Mouse (Mus musculus): ENCODE results near the gene Twist2. TPM values are rescaled to one million over a fixed set of nuclear protein-coding genes. Genes with fewer than 3 reads are reported as not detected.
A peak's percentile ranks its signal among the peaks of the same experiment; 100 is the strongest.

Twist2 gene
- polyA plus RNA-seq, 1 experiment from 2014 or later: 59.4 TPM

DNA sequence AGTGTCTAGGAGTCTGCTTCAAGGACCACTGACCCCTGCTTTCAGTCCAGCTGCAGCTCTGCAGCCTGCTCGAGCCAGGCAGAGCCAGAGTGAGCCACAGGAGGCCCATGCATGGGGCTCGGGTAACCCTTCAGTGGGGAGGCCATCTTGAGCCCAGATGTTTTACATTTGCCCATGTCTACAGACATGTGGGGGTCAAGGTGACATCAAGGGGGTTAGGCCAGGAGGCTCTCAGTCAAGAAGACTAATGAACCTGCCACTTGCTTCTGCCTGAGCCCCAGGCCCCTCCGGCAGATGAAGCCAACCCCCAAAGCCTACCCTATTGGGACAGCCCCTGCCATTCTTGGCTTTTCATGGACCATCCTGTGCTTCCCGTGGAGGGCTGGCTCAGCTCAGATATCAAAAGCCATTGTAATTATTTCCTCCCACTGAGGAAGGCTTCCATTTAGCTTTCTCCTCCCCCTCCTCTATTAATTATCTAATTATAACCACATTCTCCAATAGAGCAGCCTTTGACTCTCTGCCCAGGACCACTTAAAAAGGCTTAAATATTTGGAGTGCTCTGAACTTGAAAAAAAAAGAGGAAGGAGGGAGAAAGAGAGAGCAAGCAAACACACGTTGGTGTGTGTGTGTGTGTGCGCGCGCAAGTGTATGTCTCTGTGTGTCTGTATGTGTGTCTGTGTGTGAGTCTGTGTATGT, 43.6 kb downstream of the Twist2 start:
- H3K27ac ChIP-seq (replicated peaks; ENCODE audit: low read depth, low read length): peak overlapping the region; percentile 79
- H3K9me3 ChIP-seq (replicated peaks; ENCODE audit: control insufficient read depth, low read length): no peaks in the 10 kb centered on the region
- no peaks in the 10 kb centered on the region; the same call in 1 of the 2 replicates for H3K36me3 ChIP-seq (replicated peaks; ENCODE audit: control insufficient read depth, insufficient read depth, low read depth, low read length)
- no peaks in the 10 kb centered on the region for H3K4me1 ChIP-seq (ENCODE audit: control insufficient read depth, insufficient read depth, low read length)
- no peaks in the 10 kb centered on the region for H3K27me3 ChIP-seq (ENCODE audit: control insufficient read depth, insufficient read depth, low read length)
- 37% methylated on average over 8 of the region's 8 CpGs for WGBS
- DNase-seq (ENCODE audit: low spot score) (peak; percentile 84), ATAC-seq (replicated peaks; ENCODE audit: insufficient number of reproducible peaks, low FRiP score, low TSS enrichment, low read depth) (peak; percentile 65)
- no peak overlapping the region for H3K4me3 ChIP-seq (ENCODE audit: low read depth, low read length)
- H3K9ac ChIP-seq (replicated peaks; ENCODE audit: low read length): no peak overlapping the region
- no peak overlapping the region for H3K4me2 ChIP-seq (ENCODE audit: low read depth, low read length)

DNA sequence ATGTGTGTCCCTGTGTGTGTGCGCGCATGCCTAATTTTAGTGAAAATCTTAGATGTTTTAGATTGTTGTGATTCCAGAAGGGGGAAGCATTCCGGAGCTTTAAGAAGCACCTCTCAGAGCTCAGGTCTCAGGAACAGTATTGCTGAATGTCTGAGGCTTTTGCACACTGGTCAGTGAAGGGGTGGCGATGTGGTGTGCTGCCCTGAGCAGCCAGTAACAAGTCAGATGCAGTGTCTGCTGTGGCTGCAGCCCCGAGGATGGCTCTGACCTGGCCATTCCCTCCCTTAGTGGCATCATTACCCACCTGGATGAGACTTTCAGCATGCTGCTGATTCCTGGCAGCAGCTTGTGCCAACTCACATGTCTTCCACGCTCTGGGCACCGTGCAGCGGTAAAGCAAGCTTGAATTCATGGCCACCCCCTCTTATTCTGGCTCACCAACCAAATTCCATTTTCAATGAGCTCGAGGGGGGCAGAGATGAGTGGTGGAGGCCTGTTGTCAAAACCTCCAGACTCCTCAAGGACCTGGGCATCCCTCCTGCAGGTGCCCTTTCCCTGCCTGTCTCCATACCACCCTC, 44.2 kb downstream of the Twist2 start:
- Histone ChIP-seq H3K27ac (replicated peaks; ENCODE audit: low read depth, low read length) (0 out of 2 replicates have a peak overlapping the region, but pooled peaks have one; percentile 31), H3K4me2 (ENCODE audit: low read depth, low read length) (no peak overlapping the region)

DNA sequence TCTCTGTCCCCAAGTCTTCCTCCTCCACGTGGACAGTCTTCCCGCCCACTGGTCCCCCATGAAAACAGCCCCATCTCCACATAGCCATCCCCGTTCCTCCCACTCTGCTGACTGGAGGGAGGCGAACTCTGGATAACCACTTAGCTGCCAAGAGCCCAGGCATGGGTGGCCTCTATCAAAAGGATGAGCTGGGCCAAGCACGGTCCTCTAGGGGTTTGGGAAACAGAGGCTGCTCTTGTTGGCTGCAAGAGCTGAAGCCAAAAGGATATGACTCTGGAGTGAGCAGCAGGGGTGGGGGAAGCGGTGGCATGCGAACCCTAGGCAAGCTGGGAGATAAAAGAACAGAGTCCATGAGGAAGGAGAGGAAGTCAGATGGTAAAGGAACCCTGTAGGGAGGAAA, 50.0 kb downstream of the Twist2 start:
- no peak overlapping the region for H3K4me2 ChIP-seq (ENCODE audit: low read depth, low read length)
- no peak overlapping the region for H3K9ac ChIP-seq (replicated peaks; ENCODE audit: low read length)
- ATAC-seq (replicated peaks; ENCODE audit: insufficient number of reproducible peaks, low FRiP score, low TSS enrichment, low read depth) (no peak), DNase-seq (ENCODE audit: low spot score) (no peak)
- H3K36me3 ChIP-seq (replicated peaks; ENCODE audit: control insufficient read depth, insufficient read depth, low read depth, low read length): no peaks in the 10 kb centered on the region; the same call in 1 of the 2 replicates
- WGBS: 88% methylated on average over 7 of the region's 7 CpGs
- no peak overlapping the region for H3K27ac ChIP-seq (replicated peaks; ENCODE audit: low read depth, low read length)
- H3K27me3 ChIP-seq (ENCODE audit: control insufficient read depth, insufficient read depth, low read length): no peaks in the 10 kb centered on the region
- H3K4me3 ChIP-seq (ENCODE audit: low read depth, low read length): no peak overlapping the region
- H3K9me3 ChIP-seq (replicated peaks; ENCODE audit: control insufficient read depth, low read length): no peaks in the 10 kb centered on the region
- H3K4me1 ChIP-seq (ENCODE audit: control insufficient read depth, insufficient read depth, low read length): no peaks in the 10 kb centered on the region

More for the DNA sequence above, 44.2 kb downstream of the Twist2 start:
- no peak overlapping the region for H3K9ac ChIP-seq (replicated peaks; ENCODE audit: low read length)
- no peaks in the 10 kb centered on the region for H3K27me3 ChIP-seq (ENCODE audit: control insufficient read depth, insufficient read depth, low read length)
- H3K4me1 ChIP-seq (ENCODE audit: control insufficient read depth, insufficient read depth, low read length): no peaks in the 10 kb centered on the region
- DNase-seq (ENCODE audit: low spot score) (no peak), ATAC-seq (replicated peaks; ENCODE audit: insufficient number of reproducible peaks, low FRiP score, low TSS enrichment, low read depth) (no peak)
- WGBS: 69% methylated on average over 9 of the region's 9 CpGs
- H3K4me3 ChIP-seq (ENCODE audit: low read depth, low read length): no peak overlapping the region
- no peaks in the 10 kb centered on the region for H3K9me3 ChIP-seq (replicated peaks; ENCODE audit: control insufficient read depth, low read length)
- H3K36me3 ChIP-seq (replicated peaks; ENCODE audit: control insufficient read depth, insufficient read depth, low read depth, low read length): no peaks in the 10 kb centered on the region; the same call in 1 of the 2 replicates

DNA sequence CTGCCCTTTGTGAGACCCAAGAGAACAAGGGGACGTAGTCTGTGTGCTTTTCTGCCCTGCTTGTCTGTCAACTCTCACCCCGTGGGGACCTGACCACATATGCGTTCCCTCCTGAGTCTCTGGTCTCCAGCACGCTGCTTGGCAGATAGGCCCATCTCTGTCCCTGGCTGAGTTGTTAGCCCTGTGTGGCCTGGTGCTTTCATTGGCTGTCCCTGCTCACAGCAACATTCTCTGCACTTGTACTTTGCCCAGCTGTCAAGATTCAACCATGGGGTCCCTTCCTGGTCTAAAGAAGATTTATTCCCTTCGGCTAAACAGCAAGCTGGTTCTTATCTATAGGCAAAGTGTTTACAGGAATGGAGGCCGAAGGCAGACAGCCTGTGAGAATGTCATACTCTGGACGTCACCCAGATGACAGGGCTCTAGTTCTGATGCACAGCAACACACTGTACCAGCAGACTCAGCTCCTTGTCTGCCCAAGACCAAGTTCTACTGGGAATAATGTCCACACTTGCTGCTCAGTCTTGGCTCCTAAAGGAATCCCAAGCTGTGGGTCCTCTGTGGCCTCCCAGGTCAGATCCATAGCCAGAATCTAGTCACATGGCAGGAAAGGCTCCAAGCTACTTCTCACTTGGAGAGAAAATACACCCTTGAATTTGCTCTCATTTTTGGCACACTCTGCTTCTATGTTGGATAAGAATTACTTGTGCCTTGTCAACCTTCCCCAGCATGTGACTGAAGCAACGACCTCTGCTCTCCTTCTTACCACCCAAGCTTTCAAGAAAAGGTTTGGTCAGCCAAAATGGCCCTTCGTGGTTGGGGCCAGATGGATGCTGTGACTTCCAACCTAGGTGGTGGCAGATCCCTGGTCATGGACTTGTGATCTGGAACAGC, 55.8 kb downstream of the Twist2 start:
- no peak overlapping the region for H3K9ac ChIP-seq (replicated peaks; ENCODE audit: low read length)
- no peak overlapping the region for H3K4me2 ChIP-seq (ENCODE audit: low read depth, low read length)
- no peaks in the 10 kb centered on the region for H3K27me3 ChIP-seq (ENCODE audit: control insufficient read depth, insufficient read depth, low read length)
- H3K36me3 ChIP-seq (replicated peaks; ENCODE audit: control insufficient read depth, insufficient read depth, low read depth, low read length): no peaks in the 10 kb centered on the region
- DNase-seq (ENCODE audit: low spot score) (no peak), ATAC-seq (replicated peaks; ENCODE audit: insufficient number of reproducible peaks, low FRiP score, low TSS enrichment, low read depth) (no peak)
- no peak overlapping the region for H3K27ac ChIP-seq (replicated peaks; ENCODE audit: low read depth, low read length)
- WGBS: 78% methylated on average over 9 of the region's 9 CpGs
- H3K4me1 ChIP-seq (ENCODE audit: control insufficient read depth, insufficient read depth, low read length): no peaks in the 10 kb centered on the region
- no peak overlapping the region for H3K4me3 ChIP-seq (ENCODE audit: low read depth, low read length)
- no peaks in the 10 kb centered on the region for H3K9me3 ChIP-seq (replicated peaks; ENCODE audit: control insufficient read depth, low read length)

DNA sequence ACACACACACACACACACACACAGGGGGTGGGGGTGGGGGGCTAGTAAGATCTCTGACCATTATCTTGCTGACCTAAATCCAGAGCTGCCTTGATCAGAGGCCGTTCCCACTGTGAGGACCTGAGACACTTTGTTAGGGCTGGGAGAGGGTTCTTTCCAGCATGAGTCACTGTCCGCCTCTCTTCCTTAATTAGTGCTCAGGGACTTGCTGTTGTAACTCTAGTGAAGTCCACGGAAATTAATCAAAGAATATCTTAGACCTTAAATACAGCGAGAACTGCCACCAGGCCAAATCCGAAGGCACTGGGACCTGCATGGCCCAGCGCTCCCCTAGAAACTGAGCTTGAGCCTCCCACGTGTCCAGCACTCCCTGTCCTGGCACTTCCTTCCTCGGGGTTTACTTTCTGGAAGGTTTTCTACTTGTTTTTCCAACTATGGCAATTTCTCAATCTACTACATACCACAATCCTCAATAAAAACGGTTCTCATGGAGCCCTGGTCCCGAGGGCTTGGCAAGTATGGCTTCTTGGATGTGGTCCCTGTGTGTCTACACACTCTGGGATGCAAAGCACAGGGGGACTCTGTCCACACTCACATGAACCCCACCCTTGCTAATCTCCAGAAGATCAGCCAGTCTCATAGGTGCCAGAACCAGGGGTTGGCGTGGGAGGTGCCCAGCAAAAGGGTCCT, 57.0 kb downstream of the Twist2 start:
- 84% methylated on average over 11 of the region's 11 CpGs for WGBS
- Histone ChIP-seq H3K4me3 (ENCODE audit: low read depth, low read length) (no peak overlapping the region), H3K4me1 (ENCODE audit: control insufficient read depth, insufficient read depth, low read length) (no peaks in the 10 kb centered on the region), H3K9me3 (replicated peaks; ENCODE audit: control insufficient read depth, low read length) (no peaks in the 10 kb centered on the region), H3K4me2 (ENCODE audit: low read depth, low read length) (no peak overlapping the region), H3K9ac (replicated peaks; ENCODE audit: low read length) (no peak overlapping the region), H3K36me3 (replicated peaks; ENCODE audit: control insufficient read depth, insufficient read depth, low read depth, low read length) (no peaks in the 10 kb centered on the region), H3K27ac (replicated peaks; ENCODE audit: low read depth, low read length) (no peak overlapping the region), H3K27me3 (ENCODE audit: control insufficient read depth, insufficient read depth, low read length) (no peaks in the 10 kb centered on the region)
- DNase-seq (ENCODE audit: low spot score) (no peak), ATAC-seq (replicated peaks; ENCODE audit: insufficient number of reproducible peaks, low FRiP score, low TSS enrichment, low read depth) (no peak)

DNA sequence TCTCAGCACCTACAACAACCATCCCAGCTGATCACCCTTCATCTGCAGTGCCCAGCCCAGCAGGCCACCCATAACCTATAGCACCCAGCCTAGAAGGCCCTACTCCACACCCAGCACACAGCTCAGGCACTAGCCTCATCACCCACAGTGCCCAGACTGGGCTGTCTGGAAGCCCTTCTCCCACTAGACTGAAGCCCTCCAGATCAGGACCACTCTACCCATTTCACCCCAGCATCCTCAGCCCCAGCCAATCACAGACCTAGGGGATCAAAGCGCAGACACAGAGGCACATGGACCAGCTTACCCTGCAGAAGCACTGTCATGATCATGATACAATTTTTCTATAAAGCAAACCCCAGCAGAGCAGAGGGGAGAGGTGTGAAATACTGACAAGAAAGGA, 57.6 kb downstream of the Twist2 start:
- H3K9ac ChIP-seq (replicated peaks; ENCODE audit: low read length): no peak overlapping the region
- H3K27ac ChIP-seq (replicated peaks; ENCODE audit: low read depth, low read length): no peak overlapping the region
- no peak for ATAC-seq (replicated peaks; ENCODE audit: insufficient number of reproducible peaks, low FRiP score, low TSS enrichment, low read depth)
- no peaks in the 10 kb centered on the region for H3K36me3 ChIP-seq (replicated peaks; ENCODE audit: control insufficient read depth, insufficient read depth, low read depth, low read length)
- no peaks in the 10 kb centered on the region for H3K9me3 ChIP-seq (replicated peaks; ENCODE audit: control insufficient read depth, low read length)
- H3K4me1 ChIP-seq (ENCODE audit: control insufficient read depth, insufficient read depth, low read length): no peaks in the 10 kb centered on the region
- H3K4me3 ChIP-seq (ENCODE audit: low read depth, low read length): no peak overlapping the region
- no peak for DNase-seq (ENCODE audit: low spot score)
- 87% methylated on average over 1 of the region's 1 CpGs for WGBS
- H3K4me2 ChIP-seq (ENCODE audit: low read depth, low read length): no peak overlapping the region
- no peaks in the 10 kb centered on the region for H3K27me3 ChIP-seq (ENCODE audit: control insufficient read depth, insufficient read depth, low read length)

DNA sequence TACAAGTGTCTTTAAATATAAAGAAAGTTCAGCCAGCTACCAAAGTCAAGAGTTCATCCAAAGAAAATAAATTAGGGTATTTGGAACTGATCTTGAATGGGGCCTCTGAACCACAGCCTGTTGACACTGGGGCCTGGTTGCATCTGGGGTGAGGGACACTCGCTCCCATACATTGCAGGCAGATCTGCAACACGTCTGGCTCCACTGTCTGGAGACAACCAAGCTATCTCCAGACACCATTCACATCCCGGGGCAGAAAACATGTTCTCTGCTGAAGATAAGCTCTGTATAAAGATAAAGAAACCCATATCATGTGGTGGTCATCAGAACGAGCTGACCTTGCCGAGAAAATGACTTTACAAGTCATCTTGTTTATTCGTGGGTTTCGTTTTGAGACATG, 60.2 kb downstream of the Twist2 start:
- no peak overlapping the region for H3K9ac ChIP-seq (replicated peaks; ENCODE audit: low read length)
- no peaks in the 10 kb centered on the region for H3K9me3 ChIP-seq (replicated peaks; ENCODE audit: control insufficient read depth, low read length)
- H3K27ac ChIP-seq (replicated peaks; ENCODE audit: low read depth, low read length): no peak overlapping the region
- WGBS: 76% methylated on average over 7 of the region's 7 CpGs
- H3K36me3 ChIP-seq (replicated peaks; ENCODE audit: control insufficient read depth, insufficient read depth, low read depth, low read length): no peaks in the 10 kb centered on the region
- no peak overlapping the region for H3K4me3 ChIP-seq (ENCODE audit: low read depth, low read length)
- no peak overlapping the region for H3K4me2 ChIP-seq (ENCODE audit: low read depth, low read length)
- H3K27me3 ChIP-seq (ENCODE audit: control insufficient read depth, insufficient read depth, low read length): no peaks in the 10 kb centered on the region
- ATAC-seq (replicated peaks; ENCODE audit: insufficient number of reproducible peaks, low FRiP score, low TSS enrichment, low read depth) (no peak), DNase-seq (ENCODE audit: low spot score) (no peak)
- H3K4me1 ChIP-seq (ENCODE audit: control insufficient read depth, insufficient read depth, low read length): no peaks in the 10 kb centered on the region
